Mouse (Mus musculus): Measurements from ENCODE around the gene Bri3bp. TPM values are rescaled to one million over a fixed set of nuclear protein-coding genes. Genes with fewer than 3 reads are reported as not detected.
"Not testable (repeated sequence)": the region's sequence is repeated elsewhere in the genome, so short reads cannot be mapped to it uniquely, and the experiment has no call there.

Bri3bp gene
- polyA plus RNA-seq, 1 experiment from 2014 or later: 32.4 TPM

DNA sequence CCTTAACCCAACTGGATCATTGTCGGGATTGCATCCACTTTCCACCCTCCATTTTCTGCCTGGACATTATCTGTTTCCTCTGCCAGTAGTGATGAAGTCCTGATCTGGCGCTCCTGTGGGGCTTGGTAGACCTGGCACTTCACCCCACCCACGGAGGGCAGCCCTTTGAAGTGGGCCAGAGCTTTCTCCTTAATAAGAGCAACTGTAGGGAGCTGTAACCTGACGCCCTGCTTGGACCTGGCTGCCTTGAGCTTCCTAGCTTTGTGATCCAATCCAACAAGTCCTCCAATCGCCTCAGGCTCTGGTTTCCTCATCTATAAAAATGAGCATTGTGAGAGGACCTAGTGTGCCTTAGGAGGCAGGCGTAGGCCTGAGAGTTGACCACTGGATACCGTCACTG lies 36.2 kb downstream of the Bri3bp start:
- H3K4me1 ChIP-seq: peaks cover 28% of the 10 kb centered on the region
- ATAC-seq (ENCODE audit: insufficient number of reproducible peaks, low FRiP score, low TSS enrichment, low read depth): no peak
- H3K9ac ChIP-seq: 0 out of 2 replicates have a peak overlapping the region, but pooled peaks have one; percentile 14
- peaks cover under 1% of the 10 kb centered on the region for H3K36me3 ChIP-seq
- peak overlapping the region; percentile 90 for H3K4me2 ChIP-seq
- peak overlapping the region; percentile 91 for H3K4me3 ChIP-seq
- H3K27ac ChIP-seq: no peak overlapping the region
- WGBS: 29% methylated on average over 7 of the region's 7 CpGs
- H3K9me3 ChIP-seq: no peaks in the 10 kb centered on the region
- no peaks in the 10 kb centered on the region for H3K27me3 ChIP-seq

DNA sequence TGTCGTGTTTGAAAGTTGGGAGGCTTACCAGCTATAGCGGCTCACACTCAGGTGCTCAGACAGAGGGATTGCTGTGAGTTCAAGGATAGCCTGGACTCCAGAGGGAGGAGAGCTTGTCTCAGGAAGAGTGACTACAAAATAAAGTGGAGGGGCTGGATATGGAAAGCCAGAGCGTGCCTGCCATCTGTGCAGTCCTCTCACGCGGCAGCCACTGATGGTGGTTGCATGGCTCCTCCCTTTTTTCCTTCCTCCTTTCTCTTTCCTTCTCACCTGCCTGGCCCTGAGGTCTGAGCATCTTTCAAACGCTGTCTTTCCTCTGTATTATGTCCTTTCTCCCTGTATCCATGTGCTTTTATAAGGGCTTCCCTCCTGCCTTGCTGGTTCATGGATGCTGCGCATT lies 36.7 kb downstream of the Bri3bp start:
- no peak overlapping the region for H3K27ac ChIP-seq

DNA sequence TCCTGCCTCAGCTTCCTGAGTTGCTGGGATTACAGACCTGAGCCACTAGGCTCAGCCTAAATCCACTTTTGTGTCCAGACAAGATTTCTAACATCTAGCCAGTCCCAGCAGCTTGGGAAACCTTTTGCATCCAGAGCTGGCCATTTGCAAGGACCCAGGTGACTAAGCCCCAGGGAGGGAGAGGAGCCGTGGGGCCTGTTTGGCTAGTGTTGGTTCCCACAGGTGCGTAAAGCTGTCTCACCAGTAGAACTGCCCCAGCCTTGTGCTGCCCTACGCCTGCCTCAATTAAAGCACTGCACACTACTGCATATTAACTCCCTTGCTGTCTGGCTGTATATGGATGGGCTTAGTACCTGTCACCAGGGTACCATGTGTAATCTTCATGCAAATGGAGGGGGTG lies 38.0 kb downstream of the Bri3bp start:
- ATAC-seq (ENCODE audit: insufficient number of reproducible peaks, low FRiP score, low TSS enrichment, low read depth): no peak
- 81% methylated on average over 3 of the region's 3 CpGs for WGBS
- H3K4me2 ChIP-seq: no peak overlapping the region

More for the DNA sequence above, 36.7 kb downstream of the Bri3bp start:
- Histone ChIP-seq H3K27me3 (no peaks in the 10 kb centered on the region), H3K9ac (0 out of 2 replicates have a peak overlapping the region, but pooled peaks have one; percentile 14), H3K9me3 (no peaks in the 10 kb centered on the region), H3K4me1 (peaks cover 28% of the 10 kb centered on the region), H3K4me3 (no peak overlapping the region), H3K4me2 (peak overlapping the region; percentile 90; the same call in 1 of the 2 replicates), H3K36me3 (peaks cover 6% of the 10 kb centered on the region)
- ATAC-seq (ENCODE audit: insufficient number of reproducible peaks, low FRiP score, low TSS enrichment, low read depth): no peak
- 70% methylated on average over 7 of the region's 7 CpGs for WGBS

DNA sequence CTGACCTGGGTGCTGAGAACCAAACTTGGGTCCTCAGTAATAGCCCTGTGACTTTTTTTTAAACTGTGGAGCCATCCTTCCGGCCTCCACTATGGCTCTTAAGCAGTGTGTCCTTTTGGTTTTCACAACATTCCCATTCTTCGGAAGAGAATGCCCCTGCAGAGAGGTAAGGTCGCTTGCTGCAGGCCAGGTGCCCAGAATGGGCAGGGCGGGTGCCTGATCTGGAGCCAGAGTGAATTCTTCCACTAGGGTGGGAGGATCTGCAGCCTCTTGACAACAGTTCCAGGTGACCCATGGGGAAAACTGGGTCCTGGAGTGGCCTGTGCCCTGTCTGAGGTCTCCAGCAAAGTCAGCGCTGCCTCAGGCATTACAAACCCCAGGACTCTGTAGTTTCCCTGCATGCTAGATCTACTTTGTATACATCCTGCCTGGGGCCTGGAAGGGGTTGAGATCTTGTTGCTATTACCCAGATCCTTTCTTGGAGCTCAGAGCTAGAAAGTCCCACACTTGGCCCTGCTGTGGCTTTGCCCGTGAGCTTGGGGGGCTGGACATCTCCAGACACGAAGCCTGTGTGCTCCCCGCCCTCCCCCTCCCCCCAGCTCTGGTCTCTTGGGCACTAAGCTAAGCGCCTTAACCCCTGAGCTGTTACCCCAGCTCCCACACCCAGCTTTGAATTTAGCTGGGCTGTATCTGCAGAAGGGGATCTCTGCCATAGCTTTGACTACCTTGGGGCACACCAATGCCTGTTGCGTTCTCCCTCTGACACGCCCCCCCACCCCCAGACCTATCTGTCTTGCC lies 39.3 kb downstream of the Bri3bp start:
- Histone ChIP-seq H3K27me3 (no peaks in the 10 kb centered on the region), H3K4me3 (no peak overlapping the region), H3K9me3 (no peaks in the 10 kb centered on the region), H3K36me3 (peaks cover 24% of the 10 kb centered on the region), H3K4me1 (peaks cover 28% of the 10 kb centered on the region), H3K9ac (no peak overlapping the region), H3K27ac (no peak overlapping the region), H3K4me2 (no peak overlapping the region)
- ATAC-seq (ENCODE audit: insufficient number of reproducible peaks, low FRiP score, low TSS enrichment, low read depth): no peak
- 83% methylated on average over 11 of the region's 11 CpGs for WGBS

More for the DNA sequence above, 38.0 kb downstream of the Bri3bp start:
- H3K4me1 ChIP-seq: peaks cover 28% of the 10 kb centered on the region
- H3K4me3 ChIP-seq: no peak overlapping the region
- peaks cover 16% of the 10 kb centered on the region for H3K36me3 ChIP-seq
- no peak overlapping the region for H3K9ac ChIP-seq
- H3K27ac ChIP-seq: no peak overlapping the region
- H3K27me3 ChIP-seq: no peaks in the 10 kb centered on the region
- no peaks in the 10 kb centered on the region for H3K9me3 ChIP-seq

DNA sequence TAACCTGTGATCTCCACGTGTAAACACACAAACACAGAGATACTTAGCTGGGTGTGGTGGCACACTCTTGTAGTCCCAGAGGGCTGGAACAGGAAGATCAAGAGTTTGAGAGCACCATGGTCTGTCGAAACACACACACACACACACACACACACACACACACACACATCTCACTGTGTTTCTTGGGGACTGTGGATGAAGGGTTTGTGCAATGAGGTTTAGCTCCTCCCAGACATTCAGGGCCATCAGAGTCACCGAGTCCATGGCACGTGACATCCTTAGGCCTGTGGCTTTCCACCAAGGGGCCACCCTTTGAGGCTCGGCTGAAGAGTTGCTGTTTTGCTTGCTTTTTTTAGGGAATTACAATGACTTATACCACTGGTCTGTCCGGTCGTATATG lies 41.1 kb downstream of the Bri3bp start:
- Histone ChIP-seq H3K36me3 (peaks cover 39% of the 10 kb centered on the region), H3K4me1 (peaks cover 12% of the 10 kb centered on the region), H3K4me3 (no peak overlapping the region), H3K9me3 (no peaks in the 10 kb centered on the region), H3K27ac (no peak overlapping the region), H3K9ac (no peak overlapping the region), H3K27me3 (no peaks in the 10 kb centered on the region), H3K4me2 (no peak overlapping the region)
- 86% methylated on average over 7 of the region's 7 CpGs for WGBS
- ATAC-seq (ENCODE audit: insufficient number of reproducible peaks, low FRiP score, low TSS enrichment, low read depth): no peak

DNA sequence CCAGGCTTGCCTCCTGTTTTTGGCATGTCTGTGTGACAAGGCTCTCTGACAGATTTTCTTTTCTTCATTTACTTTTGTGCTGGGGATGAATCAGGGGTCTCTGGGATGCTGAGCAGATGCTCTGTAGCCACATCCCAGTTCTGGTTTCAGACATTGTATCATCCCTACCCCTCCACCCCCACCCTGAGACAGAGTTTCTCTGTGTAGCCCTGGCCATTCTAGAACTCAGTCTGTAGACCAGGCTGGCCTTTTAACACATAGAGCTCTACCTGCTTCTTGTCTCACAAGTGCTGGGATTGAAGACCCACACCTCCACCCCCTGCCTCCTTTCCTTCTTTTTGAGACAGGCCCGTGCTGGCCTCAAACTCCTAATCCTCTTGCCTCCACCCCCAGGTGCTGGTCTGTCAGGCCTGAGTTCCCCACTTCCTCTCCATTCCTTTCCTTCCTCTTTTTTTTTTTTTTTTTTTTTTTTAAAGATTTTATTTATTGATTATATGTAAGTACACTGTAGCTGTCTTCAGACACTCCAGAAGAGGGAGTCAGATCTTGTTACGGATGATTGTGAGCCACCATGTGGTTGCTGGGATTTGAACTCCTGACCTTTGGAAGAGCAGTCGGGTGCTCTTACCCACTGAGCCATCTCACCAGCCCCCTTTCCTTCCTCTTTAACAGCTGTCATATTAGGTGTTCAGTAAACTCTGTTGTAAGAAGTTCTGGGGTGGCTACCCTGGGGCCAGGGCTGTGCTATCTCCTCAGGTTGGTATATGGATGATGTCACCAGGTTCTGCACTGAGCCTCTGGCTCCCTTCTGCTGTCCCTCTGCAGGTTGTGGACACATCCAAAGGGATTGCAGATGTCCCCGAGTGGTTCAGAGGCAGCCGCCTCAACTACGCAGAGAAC lies 42.6 kb downstream of the Bri3bp start:
- 80% methylated on average over 6 of the region's 6 CpGs for WGBS
- Histone ChIP-seq H3K4me3 (no peak overlapping the region), H3K27me3 (no peaks in the 10 kb centered on the region), H3K36me3 (peaks cover 50% of the 10 kb centered on the region), H3K4me2 (no peak overlapping the region), H3K9me3 (no peaks in the 10 kb centered on the region), H3K27ac (no peak overlapping the region), H3K4me1 (no peaks in the 10 kb centered on the region), H3K9ac (no peak overlapping the region)
- no peak for ATAC-seq (ENCODE audit: insufficient number of reproducible peaks, low FRiP score, low TSS enrichment, low read depth)

DNA sequence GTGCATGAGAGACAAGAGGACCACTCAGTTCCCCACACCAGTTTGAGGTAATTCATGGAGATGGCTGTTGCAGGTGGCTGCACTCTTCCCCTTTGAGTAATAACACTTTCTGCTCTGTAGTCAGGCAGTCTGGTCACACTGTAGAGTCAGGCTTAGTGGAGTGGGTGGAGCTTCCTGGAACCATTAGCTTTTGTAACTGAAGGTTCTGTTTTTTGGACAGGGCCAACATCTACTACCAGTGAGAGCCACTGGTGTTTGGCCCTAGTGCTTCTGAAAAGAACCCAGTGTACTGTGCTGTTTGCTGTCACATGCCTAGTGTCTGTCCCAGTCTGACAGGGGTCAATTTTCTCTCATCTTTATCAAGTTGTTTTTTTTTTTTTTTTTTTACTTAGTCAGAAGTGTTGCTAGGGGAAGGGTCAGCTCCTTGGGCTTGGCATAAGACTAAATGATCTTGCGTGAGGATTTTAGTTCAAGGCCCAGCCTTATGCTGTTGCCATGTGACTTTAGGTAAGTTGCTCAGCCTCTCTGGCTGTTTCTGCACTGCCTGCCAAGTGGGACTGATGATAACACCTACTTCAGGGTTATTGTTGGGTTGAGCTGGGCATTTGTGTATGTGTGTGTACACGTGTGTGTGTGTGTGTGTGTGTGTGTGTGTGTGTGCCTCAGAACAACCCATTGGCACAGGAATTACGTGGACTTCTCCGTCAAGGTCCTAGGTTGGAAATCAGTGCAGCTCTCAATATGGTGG lies 43.8 kb downstream of the Bri3bp start:
- Histone ChIP-seq H3K27me3 (no peaks in the 10 kb centered on the region), H3K4me2 (no peak overlapping the region), H3K27ac (no peak overlapping the region), H3K4me3 (no peak overlapping the region), H3K9me3 (no peaks in the 10 kb centered on the region), H3K9ac (no peak overlapping the region), H3K4me1 (no peaks in the 10 kb centered on the region), H3K36me3 (peaks cover 60% of the 10 kb centered on the region)
- 83% methylated on average over 4 of the region's 4 CpGs for WGBS
- ATAC-seq (ENCODE audit: insufficient number of reproducible peaks, low FRiP score, low TSS enrichment, low read depth): no peak

DNA sequence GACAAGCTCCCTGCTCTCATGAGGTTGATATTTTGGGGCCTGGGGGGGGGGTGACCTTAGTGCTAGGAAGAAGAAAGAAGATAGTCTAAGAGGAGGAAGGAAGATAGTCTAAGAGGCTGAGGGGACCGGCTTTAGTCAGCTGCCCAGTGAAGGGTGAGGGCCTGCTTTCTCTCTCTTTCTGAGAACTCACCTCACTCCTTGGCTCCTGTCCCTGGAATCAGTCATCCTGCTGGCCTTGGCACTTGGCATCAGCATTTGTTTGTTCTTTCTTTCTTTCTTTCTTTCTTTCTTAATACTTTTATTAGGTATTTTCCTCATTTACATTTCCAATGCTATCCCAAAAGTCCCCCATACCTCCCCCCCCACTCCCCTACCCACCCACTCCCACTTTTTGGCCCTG lies 44.7 kb downstream of the Bri3bp start:
- WGBS: 94% methylated on average over 1 of the region's 1 CpGs
- ATAC-seq (ENCODE audit: insufficient number of reproducible peaks, low FRiP score, low TSS enrichment, low read depth): no peak
- Histone ChIP-seq H3K4me1 (no peaks in the 10 kb centered on the region), H3K4me2 (no peak overlapping the region), H3K27me3 (no peaks in the 10 kb centered on the region), H3K27ac (no peak overlapping the region), H3K36me3 (peaks cover 68% of the 10 kb centered on the region), H3K9me3 (no peaks in the 10 kb centered on the region), H3K4me3 (no peak overlapping the region), H3K9ac (no peak overlapping the region)

DNA sequence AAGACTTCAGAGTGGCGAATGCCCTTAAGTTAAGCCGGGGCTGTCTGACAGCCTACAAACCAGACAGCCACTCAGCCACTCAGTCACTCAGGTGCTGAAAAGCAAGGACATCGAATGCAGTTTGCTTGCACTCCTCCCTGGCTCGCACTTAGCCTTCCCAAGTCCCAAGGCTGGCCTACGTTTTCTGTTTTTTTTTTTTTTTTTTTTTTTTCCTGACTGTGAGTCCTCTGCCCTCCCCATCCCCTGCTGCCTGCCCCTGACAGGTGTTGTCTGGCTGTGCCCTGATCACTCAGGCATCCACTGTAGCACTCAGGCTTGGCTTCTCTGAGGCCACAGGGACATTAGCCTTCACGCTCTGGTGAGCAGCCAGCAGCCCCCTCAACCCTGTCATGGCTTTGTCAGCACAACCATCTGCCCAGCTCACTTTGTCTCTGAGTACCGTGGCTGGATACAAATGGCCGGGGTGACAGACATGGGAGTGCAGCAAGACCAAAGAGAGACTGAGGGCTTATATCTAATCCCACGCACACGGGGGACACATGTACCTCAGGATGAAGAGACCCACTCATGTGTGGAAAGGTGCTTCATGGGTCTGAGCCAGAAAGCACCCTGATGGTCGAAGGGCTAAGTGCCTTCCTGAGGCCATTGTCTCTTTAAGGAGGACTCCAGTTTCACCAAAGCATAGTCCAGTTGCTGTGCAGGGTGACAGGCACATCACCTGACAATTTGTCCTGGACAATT lies 46.2 kb downstream of the Bri3bp start:
- H3K9ac ChIP-seq: no peak overlapping the region
- H3K4me2 ChIP-seq: no peak overlapping the region
- no peak overlapping the region for H3K4me3 ChIP-seq
- H3K36me3 ChIP-seq: peaks cover 77% of the 10 kb centered on the region
- H3K4me1 ChIP-seq: no peaks in the 10 kb centered on the region
- H3K27me3 ChIP-seq: no peaks in the 10 kb centered on the region
- H3K27ac ChIP-seq: no peak overlapping the region
- ATAC-seq (ENCODE audit: insufficient number of reproducible peaks, low FRiP score, low TSS enrichment, low read depth): no peak
- H3K9me3 ChIP-seq: no peaks in the 10 kb centered on the region
- 78% methylated on average over 11 of the region's 11 CpGs for WGBS

DNA sequence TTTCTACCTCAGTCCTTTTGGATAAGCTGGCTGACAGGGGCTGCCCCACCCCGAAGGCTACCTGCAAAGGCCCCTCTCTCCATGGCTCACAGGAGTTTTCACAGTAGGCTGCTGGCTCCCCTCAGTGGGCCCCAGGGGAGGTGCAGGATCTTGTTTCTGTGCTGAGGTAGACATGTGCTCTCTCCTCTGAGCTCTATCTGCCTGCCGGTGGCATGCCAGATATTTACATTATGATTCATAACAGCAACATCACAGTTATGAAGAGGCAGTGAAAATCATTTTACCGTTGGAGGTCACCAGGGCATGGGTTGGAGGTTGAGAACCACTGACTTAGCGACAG lies 46.7 kb downstream of the Bri3bp start:
- H3K4me3 ChIP-seq: no peak overlapping the region
- peaks cover 77% of the 10 kb centered on the region for H3K36me3 ChIP-seq
- no peak for ATAC-seq (ENCODE audit: insufficient number of reproducible peaks, low FRiP score, low TSS enrichment, low read depth)
- 65% methylated on average over 4 of the region's 4 CpGs for WGBS
- H3K27me3 ChIP-seq: no peaks in the 10 kb centered on the region
- H3K9ac ChIP-seq: no peak overlapping the region
- H3K9me3 ChIP-seq: no peaks in the 10 kb centered on the region
- H3K4me2 ChIP-seq: no peak overlapping the region
- H3K27ac ChIP-seq: no peak overlapping the region
- no peaks in the 10 kb centered on the region for H3K4me1 ChIP-seq

DNA sequence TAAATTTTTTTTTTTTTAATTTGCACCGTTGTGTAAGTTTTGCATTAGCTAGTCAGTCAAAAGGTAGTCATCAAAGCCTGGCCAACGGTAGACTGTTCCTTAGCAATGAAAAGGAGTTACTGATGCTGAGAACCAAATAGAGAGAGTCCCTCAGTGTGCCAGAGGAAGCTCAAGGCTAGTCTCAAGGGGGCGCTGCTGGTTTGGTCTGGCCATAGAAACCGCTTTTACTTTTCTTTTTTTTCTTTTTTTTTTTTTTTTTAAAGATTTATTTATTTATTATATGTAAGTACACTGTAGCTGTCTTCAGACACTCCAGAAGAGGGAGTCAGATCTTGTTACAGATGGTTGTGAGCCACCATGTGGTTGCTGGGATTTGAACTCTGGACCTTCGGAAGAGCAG lies 47.6 kb downstream of the Bri3bp start:
- H3K4me1 ChIP-seq; H3K27me3 ChIP-seq; H3K4me2 ChIP-seq; H3K4me3 ChIP-seq; ATAC-seq (ENCODE audit: insufficient number of reproducible peaks, low FRiP score, low TSS enrichment, low read depth); H3K9me3 ChIP-seq; H3K27ac ChIP-seq; H3K9ac ChIP-seq: not testable (repeated sequence)
- 89% methylated on average over 5 of the region's 5 CpGs for WGBS
- H3K36me3 ChIP-seq: peaks cover 71% of the 10 kb centered on the region
